Mouse (Mus musculus): Measurements from ENCODE around the gene Clasp1. TPM values are rescaled to one million over a fixed set of nuclear protein-coding genes. Genes with fewer than 3 reads are reported as not detected.

Gene Clasp1
- total and polyA plus RNA-seq, 3 experiments: 13.9 to 21.3 TPM; not detected in 1

DNA sequence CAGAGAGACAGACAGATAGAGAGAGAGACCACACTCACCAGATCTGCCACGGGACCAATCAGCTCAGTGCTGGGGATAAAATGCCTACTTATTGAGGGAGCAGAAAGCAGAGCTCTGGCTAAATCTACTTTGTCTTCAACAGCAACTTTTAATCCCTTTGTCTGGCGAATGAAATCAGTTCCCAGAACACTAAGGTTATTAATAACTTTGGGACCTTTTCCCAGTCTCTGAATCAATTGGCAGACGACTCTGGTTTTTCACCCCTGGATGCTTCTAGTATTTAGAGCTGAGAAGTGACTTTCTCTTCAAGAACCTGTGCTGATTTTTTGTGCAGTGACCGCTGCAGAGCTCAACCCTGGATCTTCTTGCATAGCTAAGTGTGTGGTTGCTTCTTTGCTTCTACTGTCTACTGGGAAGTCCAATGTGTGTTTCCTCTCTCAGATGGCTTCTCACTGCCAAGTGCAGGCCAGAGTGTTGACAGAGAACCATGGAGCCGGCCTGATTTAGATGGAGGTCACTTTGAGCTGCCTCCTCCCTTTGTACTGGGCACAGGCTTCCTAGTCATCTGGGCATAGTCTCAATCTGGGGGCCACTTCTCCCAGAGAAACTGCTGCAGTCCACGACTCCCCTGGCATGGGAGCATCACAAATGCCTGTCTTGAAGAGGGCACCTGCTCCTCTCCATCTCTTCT, 29.6 kb upstream of the Clasp1 start:
- no peaks in the 10 kb centered on the region for H3K36me3 ChIP-seq (ENCODE audit: control insufficient read depth in 1 of 2, insufficient read depth in 2 of 2, low read length in 2 of 2)
- no peak for DNase-seq (ENCODE audit: low read depth, low spot score)
- H3K27me3 ChIP-seq (ENCODE audit: control insufficient read depth in 1 of 2, insufficient read depth in 2 of 2, low read length in 2 of 2): no peaks in the 10 kb centered on the region
- no peaks in the 10 kb centered on the region for H3K79me2 ChIP-seq (ENCODE audit: control insufficient read depth, insufficient read depth, low read length, poor library complexity)
- TF ChIP-seq MEF2A (IDR thresholded peaks at IDR 0.05; ENCODE audit: extremely low read depth, insufficient replicate concordance, low read depth, low read length, poor library complexity, severe bottlenecking): no peak
- H3K4me1 ChIP-seq (ENCODE audit: control insufficient read depth in 1 of 2, insufficient read depth in 2 of 2, low read length in 2 of 2): no peaks in the 10 kb centered on the region
- no peak overlapping the region for H3K4me3 ChIP-seq (ENCODE audit: control insufficient read depth in 1 of 2, insufficient read depth in 1 of 2, low read depth in 2 of 2, low read length in 2 of 2)
- H3K9me3 ChIP-seq (replicated peaks; ENCODE audit: insufficient read depth, low read length): no peaks in the 10 kb centered on the region
- no peak overlapping the region for H3K27ac ChIP-seq (ENCODE audit: control insufficient read depth, low read depth, low read length)
- no peak overlapping the region for H3K9ac ChIP-seq (ENCODE audit: control insufficient read depth, low read depth, low read length, poor library complexity, severe bottlenecking)

DNA sequence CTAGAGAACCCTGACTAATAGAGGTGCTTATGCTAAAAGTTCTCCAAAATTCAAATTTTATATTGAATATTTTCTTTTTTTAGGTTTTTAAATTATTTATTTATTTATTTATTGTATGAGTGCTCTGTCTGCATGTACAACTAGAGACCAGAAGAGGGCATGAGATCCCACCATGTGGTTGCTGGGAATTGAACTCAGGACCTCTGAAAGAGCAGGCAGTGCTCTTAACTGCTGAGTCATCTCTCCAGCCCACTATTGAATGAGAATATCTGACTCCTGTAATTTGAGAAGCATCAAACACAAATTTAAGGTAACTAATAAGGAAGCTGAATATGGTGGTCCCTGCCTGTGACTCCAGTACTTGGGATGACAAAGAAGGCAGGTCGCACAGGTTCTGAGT, 20.9 kb upstream of the Clasp1 start:
- H3K79me2 ChIP-seq (ENCODE audit: control insufficient read depth, insufficient read depth, low read length, poor library complexity): no peaks in the 10 kb centered on the region
- no peaks in the 10 kb centered on the region; a peak in 1 of 4 replicates for H3K27me3 ChIP-seq (ENCODE audit: control insufficient read depth in 1 of 2, insufficient read depth in 2 of 2, low read length in 2 of 2)
- no peaks in the 10 kb centered on the region for H3K4me1 ChIP-seq (ENCODE audit: control insufficient read depth in 1 of 2, insufficient read depth in 2 of 2, low read length in 2 of 2)
- H3K27ac ChIP-seq (ENCODE audit: control insufficient read depth, low read depth, low read length): no peak overlapping the region
- peak; percentile 77 for DNase-seq (ENCODE audit: low read depth, low spot score)
- no peak overlapping the region for H3K9ac ChIP-seq (ENCODE audit: control insufficient read depth, low read depth, low read length, poor library complexity, severe bottlenecking)
- H3K36me3 ChIP-seq (ENCODE audit: control insufficient read depth in 1 of 2, insufficient read depth in 2 of 2, low read length in 2 of 2): no peaks in the 10 kb centered on the region; a peak in 1 of 4 replicates
- H3K4me3 ChIP-seq (ENCODE audit: control insufficient read depth in 1 of 2, insufficient read depth in 1 of 2, low read depth in 2 of 2, low read length in 2 of 2): no peak overlapping the region
- no peaks in the 10 kb centered on the region for H3K9me3 ChIP-seq (replicated peaks; ENCODE audit: insufficient read depth, low read length)
- TF ChIP-seq ZMIZ1 (IDR thresholded peaks at IDR 0.05; ENCODE audit: low read depth, low read length) (no peak), MAX (IDR thresholded peaks at IDR 0.05; ENCODE audit: low read length) (no peak), ELF1 (IDR thresholded peaks at IDR 0.05; ENCODE audit: low read depth, low read length) (no peak), MEF2A (IDR thresholded peaks at IDR 0.05; ENCODE audit: extremely low read depth, insufficient replicate concordance, low read depth, low read length, poor library complexity, severe bottlenecking) (no peak), KAT2A (conservative IDR thresholded peaks at IDR 0.05; ENCODE audit: low read depth, low read length) (no peak), TBP (IDR thresholded peaks at IDR 0.05; ENCODE audit: low read depth, low read length) (no peak), NRF1 (IDR thresholded peaks at IDR 0.05; ENCODE audit: insufficient read depth, low read depth, low read length, poor library complexity, severe bottlenecking) (no peak), MAFK (IDR thresholded peaks at IDR 0.05; ENCODE audit: borderline replicate concordance, low read depth, low read length) (peak; percentile 78), EP300 (IDR thresholded peaks at IDR 0.05; ENCODE audit: low read depth in 1 of 2, low read length in 2 of 2) (no peak), USF2 (IDR thresholded peaks at IDR 0.05; ENCODE audit: borderline replicate concordance in 1 of 2, insufficient read depth in 1 of 2, low read depth in 1 of 2, low read length in 2 of 2) (no peak), CHD1 (IDR thresholded peaks at IDR 0.05; ENCODE audit: low read depth, low read length) (no peak), MXI1 (IDR thresholded peaks at IDR 0.05; ENCODE audit: low read depth, low read length) (no peak), ZNF384 (IDR thresholded peaks at IDR 0.05; ENCODE audit: low read depth, low read length) (no peak), MYB (IDR thresholded peaks at IDR 0.05; ENCODE audit: low read depth, low read length) (no peak), SMC3 (IDR thresholded peaks at IDR 0.05; ENCODE audit: low read depth, low read length) (peak; percentile 64), MAZ (IDR thresholded peaks at IDR 0.05; ENCODE audit: low read depth, low read length) (no peak), JUND (IDR thresholded peaks at IDR 0.05; ENCODE audit: low read depth, low read length) (no peak), RAD21 (IDR thresholded peaks at IDR 0.05; ENCODE audit: low read depth, low read length) (peak; percentile 65), NELFE (IDR thresholded peaks at IDR 0.05; ENCODE audit: low read depth, low read length) (no peak), HCFC1 (IDR thresholded peaks at IDR 0.05; ENCODE audit: low read depth, low read length) (no peak), GABPA (IDR thresholded peaks at IDR 0.05; ENCODE audit: low read depth, low read length) (peak; percentile 67; the same call in 1 of the 2 replicates), POLR2AphosphoS2 (IDR thresholded peaks at IDR 0.05; ENCODE audit: low read length) (no peak), ZKSCAN1 (IDR thresholded peaks at IDR 0.05; ENCODE audit: low read depth, low read length) (no peak), E2F4 (IDR thresholded peaks at IDR 0.05; ENCODE audit: borderline replicate concordance, low read depth, low read length) (no peak), POLR2AphosphoS5 (IDR thresholded peaks at IDR 0.05; ENCODE audit: borderline replicate concordance, low read depth, low read length) (no peak), USF1 (IDR thresholded peaks at IDR 0.05; ENCODE audit: low read depth, low read length) (no peak), GATA1 (IDR thresholded peaks at IDR 0.05; ENCODE audit: low read depth, low read length) (no peak), SIN3A (IDR thresholded peaks at IDR 0.05; ENCODE audit: low read length) (peak; percentile 24; the same call in 1 of the 2 replicates), TCF12 (IDR thresholded peaks at IDR 0.05; ENCODE audit: low read depth, low read length) (no peak), RCOR1 (IDR thresholded peaks at IDR 0.05; ENCODE audit: low read depth, low read length) (no peak), ETS1 (IDR thresholded peaks at IDR 0.05; ENCODE audit: low read depth, low read length) (no peak)

Data from MEL (cell line).